Mouse (Mus musculus) frontal cortex, postnatal 36 days (tissue): Measurements from ENCODE around the gene Ksr2.
"Not testable (repeated sequence)": the region's sequence is repeated elsewhere in the genome, so short reads cannot be mapped to it uniquely, and the experiment has no call there.

Experiments used
- DNase-seq, 2 experiments: peaks; one replicate each; pipeline ENCODE4 v3.0.0; 2022; ENCODE audit warnings: low spot score in 2 of 2

Ksr2 gene

GRCm38 (mm10) chr5:117413507-117414501, at the start of gene Ksr2:
Ksr2 (plus strand) TSS chr5:117414000.
- DNase-seq = peak; percentile 82 to 83

- no peak for DNase-seq
Measured at GRCm38 (mm10) chr5:117364821-117365220, 49.0 kb upstream of the Ksr2 start.

- DNase-seq = no peak
Measured at GRCm38 (mm10) chr5:117365904-117366561, 47.8 kb upstream of the Ksr2 start.

GRCm38 (mm10) chr5:117367206-117367605, 46.6 kb upstream of the Ksr2 start:
- DNase-seq = no peak

GRCm38 (mm10) chr5:117370592-117370991, 43.2 kb upstream of the Ksr2 start:
- no peak for DNase-seq

- DNase-seq = no peak
Measured at GRCm38 (mm10) chr5:117373418-117373817, 40.4 kb upstream of the Ksr2 start.

- peak; percentile 49 to 60 for DNase-seq
Measured at GRCm38 (mm10) chr5:117374372-117375049, 39.3 kb upstream of the Ksr2 start.

- DNase-seq = peak; percentile 64 to 71
Measured at GRCm38 (mm10) chr5:117376331-117376761, 37.5 kb upstream of the Ksr2 start.

- not testable (repeated sequence) for DNase-seq
Measured at GRCm38 (mm10) chr5:117377731-117378130, 36.1 kb upstream of the Ksr2 start.

- DNase-seq = no peak
Measured at GRCm38 (mm10) chr5:117380199-117380598, 33.6 kb upstream of the Ksr2 start.

GRCm38 (mm10) chr5:117381785-117382184, 32.0 kb upstream of the Ksr2 start:
- no peak for DNase-seq

GRCm38 (mm10) chr5:117383198-117383597, 30.6 kb upstream of the Ksr2 start:
- no peak for DNase-seq

GRCm38 (mm10) chr5:117388296-117388751, 25.5 kb upstream of the Ksr2 start:
- DNase-seq = no peak

- DNase-seq = peak; percentile 93 to 95
Measured at GRCm38 (mm10) chr5:117388877-117389276, 24.9 kb upstream of the Ksr2 start, which contains the start of gene Rfc5. Rfc5 (minus strand) TSS chr5:117389047.

- no peak for DNase-seq
Measured at GRCm38 (mm10) chr5:117390895-117391294, 22.9 kb upstream of the Ksr2 start.

GRCm38 (mm10) chr5:117395834-117396233, 18.0 kb upstream of the Ksr2 start:
- no peak for DNase-seq

GRCm38 (mm10) chr5:117396596-117397014, 17.2 kb upstream of the Ksr2 start:
- no peak for DNase-seq

- DNase-seq = no peak
Measured at GRCm38 (mm10) chr5:117397371-117397770, 16.4 kb upstream of the Ksr2 start.

GRCm38 (mm10) chr5:117398007-117398550, 15.7 kb upstream of the Ksr2 start:
- DNase-seq = no peak

- no peak for DNase-seq
Measured at GRCm38 (mm10) chr5:117399281-117399680, 14.5 kb upstream of the Ksr2 start.

- no peak for DNase-seq
Measured at GRCm38 (mm10) chr5:117403609-117404008, 10.2 kb upstream of the Ksr2 start.

- not testable (repeated sequence) for DNase-seq
Measured at GRCm38 (mm10) chr5:117404671-117405070, 9.1 kb upstream of the Ksr2 start.
